Mouse (Mus musculus) heart, embryonic 11.5 days (tissue): ENCODE results near the gene Golgb1. TPM values are rescaled to one million over a fixed set of nuclear protein-coding genes. Genes with fewer than 3 reads are reported as not detected.

Experiments
- ATAC-seq: fragments of 200-750 bp; cut with Nextera tagmentation; replicated peaks from 2 replicates; pipeline ENCODE4 v1.8.0; 2017; ENCODE audit warnings: moderate library complexity; ENCODE audit not compliant: insufficient number of reproducible peaks, low FRiP score, low TSS enrichment
- H3K27ac ChIP-seq: fragments of 300-500 bp; sonication (generic); 2 replicates; pipeline ENCODE4 v1.5.1; 2014; ENCODE audit warnings: mild to moderate bottlenecking, low read depth, low read length
- H3K27me3 ChIP-seq: fragments of 300-500 bp; sonication (generic); 2 replicates; pipeline ENCODE4 v1.6.1; 2014; ENCODE audit warnings: mild to moderate bottlenecking, low read length, mixed read lengths; ENCODE audit not compliant: control insufficient read depth, insufficient read depth
- H3K36me3 ChIP-seq: fragments of 300-500 bp; sonication (generic); 2 replicates; pipeline ENCODE4 v1.6.1; 2014; ENCODE audit warnings: mild to moderate bottlenecking, low read length, moderate library complexity, mixed read lengths; ENCODE audit not compliant: control insufficient read depth, insufficient read depth
- H3K4me1 ChIP-seq: fragments of 300-500 bp; sonication (generic); 2 replicates; pipeline ENCODE4 v1.6.1; 2014; ENCODE audit warnings: low read length; ENCODE audit not compliant: control insufficient read depth, insufficient read depth
- H3K4me2 ChIP-seq: fragments of 300-500 bp; sonication (generic); 2 replicates; pipeline ENCODE4 v1.6.1; 2014; ENCODE audit warnings: mild to moderate bottlenecking, moderate library complexity
- H3K4me3 ChIP-seq: fragments of 300-500 bp; sonication (generic); 2 replicates; pipeline ENCODE4 v1.5.1; 2014; ENCODE audit warnings: low read depth, low read length
- H3K9ac ChIP-seq: fragments of 300-500 bp; sonication (generic); 2 replicates; pipeline ENCODE4 v1.6.1; 2014; ENCODE audit warnings: mild to moderate bottlenecking, low read depth, low read length, moderate library complexity
- H3K9me3 ChIP-seq: fragments of 300-500 bp; sonication (generic); replicated peaks from 2 replicates; pipeline ENCODE4 v1.6.1; 2016; ENCODE audit warnings: low read length; ENCODE audit not compliant: control insufficient read depth
- WGBS: fragments of 180-500 bp; shearing (Covaris S2); extraction: QIAGEN DNeasy Blood & Tissue Kit; methylation state at CpG from one replicate; pipeline ENCODE4 v1.1.7; 2014; ENCODE audit not compliant: insufficient replicate concordance; 5-methylcytosine and 5-hydroxymethylcytosine counted together
- polyA plus RNA-seq: library from polyadenylated mRNA; unstranded; fragments of >200 nt; fragmentation: Nextera tagmentation; extraction: Ambion mirVana; gene quantifications from 2 replicates; pipeline ENCODE4 v1.2.1, GENCODE M21; 2014

Gene Golgb1
- polyA plus RNA-seq, 1 experiment from 2014 or later, result 70.1 TPM

GRCm38 (mm10) chr16:36931381-36931780, 56.4 kb downstream of the Golgb1 start:
- no peaks in the 10 kb centered on the region for H3K9me3 ChIP-seq
- H3K27me3 ChIP-seq, result no peaks in the 10 kb centered on the region
- H3K27ac ChIP-seq, result no peak overlapping the region
- no peaks in the 10 kb centered on the region for H3K4me1 ChIP-seq
- no peak overlapping the region for H3K9ac ChIP-seq
- no peak for ATAC-seq
- H3K4me3 ChIP-seq, result no peak overlapping the region
- H3K36me3 ChIP-seq, result peaks cover 23% of the 10 kb centered on the region
- 81% methylated on average over 10 of the region's 10 CpGs for WGBS
- H3K4me2 ChIP-seq, result no peak overlapping the region

- no peak for ATAC-seq
- no peak overlapping the region for H3K4me3 ChIP-seq
- no peak overlapping the region for H3K27ac ChIP-seq
- WGBS, result 83% methylated on average over 3 of the region's 3 CpGs
- no peak overlapping the region for H3K9ac ChIP-seq
- H3K27me3 ChIP-seq, result no peaks in the 10 kb centered on the region
- H3K4me1 ChIP-seq, result no peaks in the 10 kb centered on the region
- no peak overlapping the region for H3K4me2 ChIP-seq
- H3K9me3 ChIP-seq, result no peaks in the 10 kb centered on the region
- peaks cover 20% of the 10 kb centered on the region for H3K36me3 ChIP-seq
Observed at GRCm38 (mm10) chr16:36931976-36932375, 57.0 kb downstream of the Golgb1 start.

- H3K9ac ChIP-seq, result no peak overlapping the region
- no peaks in the 10 kb centered on the region for H3K9me3 ChIP-seq
- H3K27ac ChIP-seq, result no peak overlapping the region
- peaks cover 18% of the 10 kb centered on the region for H3K36me3 ChIP-seq
- no peaks in the 10 kb centered on the region for H3K4me1 ChIP-seq
- WGBS, result 88% methylated on average over 6 of the region's 6 CpGs
- no peak overlapping the region for H3K4me2 ChIP-seq
- no peak for ATAC-seq
- H3K4me3 ChIP-seq, result no peak overlapping the region
- no peaks in the 10 kb centered on the region for H3K27me3 ChIP-seq
Observed at GRCm38 (mm10) chr16:36932546-36932945, 57.6 kb downstream of the Golgb1 start.

- Histone ChIP-seq H3K9ac (no peak overlapping the region), H3K9me3 (no peaks in the 10 kb centered on the region), H3K36me3 (peaks cover 10% of the 10 kb centered on the region), H3K4me2 (no peak overlapping the region), H3K27me3 (no peaks in the 10 kb centered on the region), H3K27ac (no peak overlapping the region), H3K4me1 (no peaks in the 10 kb centered on the region), H3K4me3 (no peak overlapping the region)
- 0 out of 2 replicates have a peak, but pooled peaks have one; percentile 10 for ATAC-seq
- 47% methylated on average over 6 of the region's 6 CpGs for WGBS
Observed at GRCm38 (mm10) chr16:36934131-36934840, 59.3 kb downstream of the Golgb1 start.

GRCm38 (mm10) chr16:36934841-36935620, 60.1 kb downstream of the Golgb1 start, which contains the start of gene Hcls1:
TSS of gene Hcls1 (plus strand) at chr16:36934983.
- no peaks in the 10 kb centered on the region for H3K27me3 ChIP-seq
- no peak within 1 kb of the TSS for H3K4me3 ChIP-seq
- no peaks in the 10 kb centered on the region for H3K4me1 ChIP-seq
- no peak within 1 kb of the TSS; the same call in 1 of the 2 replicates for H3K4me2 ChIP-seq
- H3K36me3 ChIP-seq, result peaks cover 5% of the 10 kb centered on the region
- H3K27ac ChIP-seq, result peak within 1 kb of the TSS; percentile 46; the same call in 1 of the 2 replicates
- WGBS, result 68% methylated on average over 7 of the region's 7 CpGs
- no peaks in the 10 kb centered on the region for H3K9me3 ChIP-seq
- no peak for ATAC-seq
- no peak within 1 kb of the TSS for H3K9ac ChIP-seq

GRCm38 (mm10) chr16:36935814-36936213, 60.9 kb downstream of the Golgb1 start:
- peaks cover 5% of the 10 kb centered on the region for H3K36me3 ChIP-seq
- no peaks in the 10 kb centered on the region for H3K4me1 ChIP-seq
- H3K27me3 ChIP-seq, result no peaks in the 10 kb centered on the region
- no peak overlapping the region for H3K27ac ChIP-seq
- no peaks in the 10 kb centered on the region for H3K9me3 ChIP-seq
- no peak for ATAC-seq
- WGBS, result 85% methylated on average over 3 of the region's 3 CpGs
- no peak overlapping the region for H3K4me3 ChIP-seq
- no peak overlapping the region for H3K4me2 ChIP-seq
- no peak overlapping the region for H3K9ac ChIP-seq

GRCm38 (mm10) chr16:36941137-36941727, 66.3 kb downstream of the Golgb1 start:
- Histone ChIP-seq H3K4me1 (no peaks in the 10 kb centered on the region), H3K4me2 (no peak overlapping the region), H3K27ac (no peak overlapping the region), H3K27me3 (no peaks in the 10 kb centered on the region), H3K4me3 (no peak overlapping the region), H3K9me3 (no peaks in the 10 kb centered on the region), H3K9ac (no peak overlapping the region), H3K36me3 (no peaks in the 10 kb centered on the region)
- ATAC-seq, result no peak
- WGBS, result 65% methylated on average over 6 of the region's 6 CpGs

- Histone ChIP-seq H3K9me3 (no peaks in the 10 kb centered on the region), H3K9ac (no peak overlapping the region), H3K4me2 (no peak overlapping the region), H3K4me1 (no peaks in the 10 kb centered on the region), H3K36me3 (no peaks in the 10 kb centered on the region), H3K27ac (no peak overlapping the region), H3K27me3 (no peaks in the 10 kb centered on the region), H3K4me3 (no peak overlapping the region)
- no peak for ATAC-seq
- WGBS, result 77% methylated on average over 4 of the region's 4 CpGs
Observed at GRCm38 (mm10) chr16:36941895-36942294, 67.0 kb downstream of the Golgb1 start.
